Mouse (Mus musculus): ENCODE measurements around the gene Prkar1a. TPM values are rescaled to one million over a fixed set of nuclear protein-coding genes. Genes with fewer than 3 reads are reported as not detected.

Gene Prkar1a
- polyA plus RNA-seq, 1 experiment from 2014 or later: 256 TPM

- H3K27me3 ChIP-seq (replicated peaks; ENCODE audit: control insufficient read depth, insufficient read depth, low read length): no peaks in the 10 kb centered on the region
- no peak overlapping the region for H3K4me3 ChIP-seq (ENCODE audit: low read length)
- H3K4me2 ChIP-seq (ENCODE audit: low read depth, low read length): no peak overlapping the region
- WGBS: 81% methylated on average over 11 of the region's 11 CpGs
- H3K36me3 ChIP-seq (ENCODE audit: control insufficient read depth, insufficient read depth, low read length): no peaks in the 10 kb centered on the region; the same call in 1 of the 2 replicates
- H3K27ac ChIP-seq (ENCODE audit: low read length): no peak overlapping the region
- H3K9me3 ChIP-seq (ENCODE audit: control insufficient read depth, low read length): no peaks in the 10 kb centered on the region
- no peak overlapping the region for H3K9ac ChIP-seq (ENCODE audit: low read depth, low read length)
- H3K4me1 ChIP-seq (ENCODE audit: control insufficient read depth, insufficient read depth, low read length): 0 out of 2 replicates have a peak, but pooled peaks cover 5% of the 10 kb centered on the region
- ATAC-seq: no peak
Measured at GRCm38 (mm10) chr11:109674542-109674941, 25.3 kb downstream of the Prkar1a start.

GRCm38 (mm10) chr11:109675208-109675607, 26.0 kb downstream of the Prkar1a start:
- no peak for ATAC-seq
- Histone ChIP-seq H3K36me3 (ENCODE audit: control insufficient read depth, insufficient read depth, low read length) (no peaks in the 10 kb centered on the region; the same call in 1 of the 2 replicates), H3K27me3 (replicated peaks; ENCODE audit: control insufficient read depth, insufficient read depth, low read length) (no peaks in the 10 kb centered on the region), H3K4me3 (ENCODE audit: low read length) (no peak overlapping the region), H3K9ac (ENCODE audit: low read depth, low read length) (no peak overlapping the region), H3K4me2 (ENCODE audit: low read depth, low read length) (no peak overlapping the region), H3K9me3 (ENCODE audit: control insufficient read depth, low read length) (no peaks in the 10 kb centered on the region), H3K27ac (ENCODE audit: low read length) (no peak overlapping the region), H3K4me1 (ENCODE audit: control insufficient read depth, insufficient read depth, low read length) (0 out of 2 replicates have a peak, but pooled peaks cover 5% of the 10 kb centered on the region)
- 87% methylated on average over 3 of the region's 3 CpGs for WGBS

- H3K4me2 ChIP-seq (ENCODE audit: low read depth, low read length): no peak overlapping the region
- no peak overlapping the region for H3K4me3 ChIP-seq (ENCODE audit: low read length)
- H3K9me3 ChIP-seq (ENCODE audit: control insufficient read depth, low read length): no peaks in the 10 kb centered on the region
- 88% methylated on average over 9 of the region's 9 CpGs for WGBS
- H3K4me1 ChIP-seq (ENCODE audit: control insufficient read depth, insufficient read depth, low read length): 0 out of 2 replicates have a peak, but pooled peaks cover 2% of the 10 kb centered on the region
- H3K36me3 ChIP-seq (ENCODE audit: control insufficient read depth, insufficient read depth, low read length): no peaks in the 10 kb centered on the region
- H3K27ac ChIP-seq (ENCODE audit: low read length): no peak overlapping the region
- no peak for ATAC-seq
- no peaks in the 10 kb centered on the region for H3K27me3 ChIP-seq (replicated peaks; ENCODE audit: control insufficient read depth, insufficient read depth, low read length)
- no peak overlapping the region for H3K9ac ChIP-seq (ENCODE audit: low read depth, low read length)
Measured at GRCm38 (mm10) chr11:109675771-109676170, 26.6 kb downstream of the Prkar1a start.

- 64% methylated on average over 12 of the region's 12 CpGs for WGBS
- no peaks in the 10 kb centered on the region for H3K9me3 ChIP-seq (ENCODE audit: control insufficient read depth, low read length)
- no peak overlapping the region for H3K4me3 ChIP-seq (ENCODE audit: low read length)
- H3K4me2 ChIP-seq (ENCODE audit: low read depth, low read length): no peak overlapping the region
- no peak; the same call in 1 of the 2 replicates for ATAC-seq
- no peaks in the 10 kb centered on the region for H3K27me3 ChIP-seq (replicated peaks; ENCODE audit: control insufficient read depth, insufficient read depth, low read length)
- H3K4me1 ChIP-seq (ENCODE audit: control insufficient read depth, insufficient read depth, low read length): no peaks in the 10 kb centered on the region
- no peak overlapping the region for H3K27ac ChIP-seq (ENCODE audit: low read length)
- no peaks in the 10 kb centered on the region for H3K36me3 ChIP-seq (ENCODE audit: control insufficient read depth, insufficient read depth, low read length)
- H3K9ac ChIP-seq (ENCODE audit: low read depth, low read length): no peak overlapping the region
Measured at GRCm38 (mm10) chr11:109676621-109677373, 27.6 kb downstream of the Prkar1a start.

- H3K27me3 ChIP-seq (replicated peaks; ENCODE audit: control insufficient read depth, insufficient read depth, low read length): no peaks in the 10 kb centered on the region
- no peak overlapping the region for H3K27ac ChIP-seq (ENCODE audit: low read length)
- WGBS: 75% methylated on average over 12 of the region's 12 CpGs
- H3K9ac ChIP-seq (ENCODE audit: low read depth, low read length): no peak overlapping the region
- H3K4me3 ChIP-seq (ENCODE audit: low read length): no peak overlapping the region
- H3K9me3 ChIP-seq (ENCODE audit: control insufficient read depth, low read length): no peaks in the 10 kb centered on the region
- H3K36me3 ChIP-seq (ENCODE audit: control insufficient read depth, insufficient read depth, low read length): no peaks in the 10 kb centered on the region
- no peak for ATAC-seq
- no peak overlapping the region for H3K4me2 ChIP-seq (ENCODE audit: low read depth, low read length)
- H3K4me1 ChIP-seq (ENCODE audit: control insufficient read depth, insufficient read depth, low read length): no peaks in the 10 kb centered on the region
Measured at GRCm38 (mm10) chr11:109678291-109678690, 29.1 kb downstream of the Prkar1a start.

GRCm38 (mm10) chr11:109680934-109681333, 31.7 kb downstream of the Prkar1a start:
- Histone ChIP-seq H3K9ac (ENCODE audit: low read depth, low read length) (no peak overlapping the region), H3K4me3 (ENCODE audit: low read length) (no peak overlapping the region), H3K27me3 (replicated peaks; ENCODE audit: control insufficient read depth, insufficient read depth, low read length) (no peaks in the 10 kb centered on the region), H3K4me2 (ENCODE audit: low read depth, low read length) (no peak overlapping the region), H3K36me3 (ENCODE audit: control insufficient read depth, insufficient read depth, low read length) (no peaks in the 10 kb centered on the region), H3K9me3 (ENCODE audit: control insufficient read depth, low read length) (no peaks in the 10 kb centered on the region), H3K27ac (ENCODE audit: low read length) (no peak overlapping the region), H3K4me1 (ENCODE audit: control insufficient read depth, insufficient read depth, low read length) (no peaks in the 10 kb centered on the region)
- ATAC-seq: no peak
- 68% methylated on average over 9 of the region's 9 CpGs for WGBS

- no peaks in the 10 kb centered on the region for H3K9me3 ChIP-seq (ENCODE audit: control insufficient read depth, low read length)
- no peak overlapping the region for H3K4me3 ChIP-seq (ENCODE audit: low read length)
- ATAC-seq: no peak
- no peaks in the 10 kb centered on the region for H3K36me3 ChIP-seq (ENCODE audit: control insufficient read depth, insufficient read depth, low read length)
- 74% methylated on average over 3 of the region's 3 CpGs for WGBS
- H3K4me2 ChIP-seq (ENCODE audit: low read depth, low read length): no peak overlapping the region
- no peaks in the 10 kb centered on the region for H3K27me3 ChIP-seq (replicated peaks; ENCODE audit: control insufficient read depth, insufficient read depth, low read length)
- H3K4me1 ChIP-seq (ENCODE audit: control insufficient read depth, insufficient read depth, low read length): no peaks in the 10 kb centered on the region
- no peak overlapping the region for H3K9ac ChIP-seq (ENCODE audit: low read depth, low read length)
- no peak overlapping the region for H3K27ac ChIP-seq (ENCODE audit: low read length)
Measured at GRCm38 (mm10) chr11:109681556-109681955, 32.4 kb downstream of the Prkar1a start.

GRCm38 (mm10) chr11:109682221-109682620, 33.0 kb downstream of the Prkar1a start:
- H3K27me3 ChIP-seq (replicated peaks; ENCODE audit: control insufficient read depth, insufficient read depth, low read length): no peaks in the 10 kb centered on the region

GRCm38 (mm10) chr11:109689539-109689938, 40.3 kb downstream of the Prkar1a start:
- Histone ChIP-seq H3K27ac (ENCODE audit: low read length) (no peak overlapping the region), H3K4me1 (ENCODE audit: control insufficient read depth, insufficient read depth, low read length) (no peaks in the 10 kb centered on the region), H3K27me3 (replicated peaks; ENCODE audit: control insufficient read depth, insufficient read depth, low read length) (no peaks in the 10 kb centered on the region), H3K9me3 (ENCODE audit: control insufficient read depth, low read length) (no peaks in the 10 kb centered on the region), H3K4me3 (ENCODE audit: low read length) (no peak overlapping the region), H3K4me2 (ENCODE audit: low read depth, low read length) (no peak overlapping the region), H3K36me3 (ENCODE audit: control insufficient read depth, insufficient read depth, low read length) (no peaks in the 10 kb centered on the region), H3K9ac (ENCODE audit: low read depth, low read length) (no peak overlapping the region)
- ATAC-seq: no peak
- WGBS: 84% methylated on average over 4 of the region's 4 CpGs

More at GRCm38 (mm10) chr11:109682221-109682620, 33.0 kb downstream of the Prkar1a start:
- no peak overlapping the region for H3K9ac ChIP-seq (ENCODE audit: low read depth, low read length)
- H3K27ac ChIP-seq (ENCODE audit: low read length): no peak overlapping the region
- H3K9me3 ChIP-seq (ENCODE audit: control insufficient read depth, low read length): no peaks in the 10 kb centered on the region
- 92% methylated on average over 6 of the region's 6 CpGs for whole genome bisulfite sequencing
- H3K4me3 ChIP-seq (ENCODE audit: low read length): no peak overlapping the region
- no peak for ATAC-seq
- H3K4me2 ChIP-seq (ENCODE audit: low read depth, low read length): no peak overlapping the region
- no peaks in the 10 kb centered on the region for H3K4me1 ChIP-seq (ENCODE audit: control insufficient read depth, insufficient read depth, low read length)
- no peaks in the 10 kb centered on the region for H3K36me3 ChIP-seq (ENCODE audit: control insufficient read depth, insufficient read depth, low read length)

All from intestine, embryonic 16.5 days (tissue).